Mouse (Mus musculus): ENCODE results near the gene Slc44a4. TPM values are rescaled to one million over a fixed set of nuclear protein-coding genes. Genes with fewer than 3 reads are reported as not detected.
"Not testable (repeated sequence)": the region's sequence is repeated elsewhere in the genome, so short reads cannot be mapped to it uniquely, and the experiment has no call there.

The Slc44a4 gene
- polyA plus RNA-seq, 1 experiment from 2014 or later = 0.68 TPM

DNA sequence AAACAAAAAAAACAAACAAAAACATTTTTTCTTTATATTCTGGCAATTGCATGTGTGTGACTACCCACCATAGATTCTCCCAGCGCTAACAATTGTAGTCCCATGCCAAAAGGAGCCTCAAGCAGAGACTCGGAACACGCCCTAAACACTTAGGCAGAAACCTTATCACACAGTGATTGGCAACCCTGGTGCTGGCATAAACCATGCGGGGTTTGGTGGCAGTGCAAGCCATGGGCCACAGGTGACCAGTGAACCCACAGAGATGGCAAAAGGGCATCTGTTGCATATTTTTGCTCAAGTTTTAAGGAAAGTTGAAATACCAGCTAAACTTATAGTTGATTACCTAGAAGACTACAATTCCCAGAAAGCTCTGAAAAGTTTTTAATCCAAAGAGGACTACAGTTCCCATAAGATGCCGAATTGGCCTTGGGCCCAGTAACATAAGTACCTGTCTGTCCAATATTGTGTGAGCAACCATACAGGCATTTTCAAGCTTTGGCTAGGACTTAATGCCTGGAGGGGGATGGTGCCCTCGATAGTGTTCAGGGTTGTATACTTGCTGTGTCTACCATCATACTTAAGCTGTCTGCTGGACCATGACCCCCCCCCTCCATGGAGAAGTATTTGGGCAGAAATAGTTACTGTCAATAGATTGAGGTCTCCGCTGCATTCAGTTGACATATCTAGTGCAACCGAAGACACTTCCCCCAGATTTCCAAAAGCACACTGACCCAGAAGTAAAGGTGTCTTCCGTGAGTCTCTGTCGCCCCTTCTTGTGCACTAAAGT, 16.7 kb upstream of the Slc44a4 start:
- WGBS = 9% methylated on average over 10 of the region's 10 CpGs
- Histone ChIP-seq H3K27ac (ENCODE audit: low read length) (peak overlapping the region; percentile 96), H3K4me1 (ENCODE audit: control insufficient read depth, insufficient read depth, low read length) (peaks cover 22% of the 10 kb centered on the region), H3K4me3 (ENCODE audit: low read length) (peak overlapping the region; percentile 91), H3K27me3 (ENCODE audit: control insufficient read depth, insufficient read depth, low read length) (no peaks in the 10 kb centered on the region), H3K36me3 (ENCODE audit: control insufficient read depth, insufficient read depth) (peaks cover 11% of the 10 kb centered on the region), H3K4me2 (ENCODE audit: low read depth, low read length) (peak overlapping the region; percentile 79), H3K9ac (ENCODE audit: low read length) (peak overlapping the region; percentile 91), H3K9me3 (replicated peaks; ENCODE audit: control insufficient read depth, low read length) (no peaks in the 10 kb centered on the region)
- no peak for ATAC-seq (replicated peaks; ENCODE audit: extremely low read depth, insufficient read depth, low FRiP score)

- WGBS = under 1% methylated on average over 30 of the region's 44 CpGs
- ATAC-seq (replicated peaks; ENCODE audit: extremely low read depth, insufficient read depth, low FRiP score) = peak; percentile 21
These were observed 16.1 kb upstream of the Slc44a4 start, which contains the start of the genes C2 and Ehmt2 for GRCm38 (mm10) chr17:34898160-34898586. Gene C2, minus strand, starts transcription at chr17:34898265. Gene Ehmt2, plus strand, starts transcription at chr17:34898469.

GRCm38 (mm10) chr17:34898706-34899052, 15.6 kb upstream of the Slc44a4 start:
- whole genome bisulfite sequencing = 0% methylated on average over 24 of the region's 47 CpGs
- peak overlapping the region; percentile 91 for H3K9ac ChIP-seq (ENCODE audit: low read length)
- peak overlapping the region; percentile 91 for H3K4me3 ChIP-seq (ENCODE audit: low read length)
- no peaks in the 10 kb centered on the region for H3K9me3 ChIP-seq (replicated peaks; ENCODE audit: control insufficient read depth, low read length)
- H3K36me3 ChIP-seq (ENCODE audit: control insufficient read depth, insufficient read depth) = peaks cover 21% of the 10 kb centered on the region
- H3K4me2 ChIP-seq (ENCODE audit: low read depth, low read length) = peak overlapping the region; percentile 79
- no peak for ATAC-seq (replicated peaks; ENCODE audit: extremely low read depth, insufficient read depth, low FRiP score)
- H3K27me3 ChIP-seq (ENCODE audit: control insufficient read depth, insufficient read depth, low read length) = no peaks in the 10 kb centered on the region
- peak overlapping the region; percentile 96 for H3K27ac ChIP-seq (ENCODE audit: low read length)
- H3K4me1 ChIP-seq (ENCODE audit: control insufficient read depth, insufficient read depth, low read length) = peaks cover 20% of the 10 kb centered on the region

More at GRCm38 (mm10) chr17:34898160-34898586, 16.1 kb upstream of the Slc44a4 start, which contains the start of the genes C2 and Ehmt2:
- no peaks in the 10 kb centered on the region for H3K9me3 ChIP-seq (replicated peaks; ENCODE audit: control insufficient read depth, low read length)
- peaks cover 22% of the 10 kb centered on the region for H3K4me1 ChIP-seq (ENCODE audit: control insufficient read depth, insufficient read depth, low read length)
- peak within 1 kb of the TSS; percentile 91 for H3K4me3 ChIP-seq (ENCODE audit: low read length)
- H3K4me2 ChIP-seq (ENCODE audit: low read depth, low read length) = peak within 1 kb of the TSS; percentile 79
- peak within 1 kb of the TSS; percentile 96 for H3K27ac ChIP-seq (ENCODE audit: low read length)
- H3K9ac ChIP-seq (ENCODE audit: low read length) = peak within 1 kb of the TSS; percentile 91
- H3K36me3 ChIP-seq (ENCODE audit: control insufficient read depth, insufficient read depth) = peaks cover 17% of the 10 kb centered on the region
- H3K27me3 ChIP-seq (ENCODE audit: control insufficient read depth, insufficient read depth, low read length) = no peaks in the 10 kb centered on the region

DNA sequence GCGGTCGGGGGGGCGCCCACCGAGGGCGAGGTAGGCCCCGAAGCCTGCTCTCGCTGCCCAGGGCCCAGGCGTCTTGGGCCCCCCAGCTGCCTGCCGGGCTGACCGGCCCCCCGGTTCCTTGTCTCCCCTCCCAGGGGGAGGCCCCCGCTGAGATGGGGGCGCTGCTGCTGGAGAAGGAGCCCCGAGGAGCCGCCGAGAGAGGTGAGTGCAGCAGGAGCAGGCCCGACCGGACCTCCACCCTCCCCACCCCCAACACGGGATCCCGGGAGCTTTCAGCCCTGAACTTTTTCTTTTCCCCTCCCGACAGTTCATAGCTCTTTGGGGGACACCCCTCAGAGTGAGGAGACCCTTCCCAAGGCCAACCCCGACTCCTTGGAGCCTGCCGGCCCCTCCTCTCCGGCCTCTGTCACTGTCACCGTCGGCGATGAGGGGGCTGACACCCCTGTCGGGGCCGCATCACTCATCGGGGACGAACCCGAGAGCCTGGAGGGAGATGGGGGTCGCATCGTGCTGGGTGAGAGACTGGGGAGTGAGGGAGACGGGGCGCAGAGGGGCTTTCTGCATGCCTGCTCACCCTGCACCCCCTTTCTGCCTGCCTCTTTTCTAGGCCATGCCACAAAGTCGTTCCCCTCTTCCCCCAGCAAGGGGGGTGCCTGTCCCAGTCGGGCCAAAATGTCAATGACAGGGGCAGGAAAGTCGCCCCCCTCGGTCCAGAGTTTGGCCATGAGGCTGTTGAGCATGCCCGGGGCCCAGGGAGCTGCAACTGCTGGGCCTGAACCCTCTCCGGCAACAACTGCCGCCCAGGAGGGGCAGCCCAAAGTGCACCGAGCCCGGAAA, 15.0 kb upstream of the Slc44a4 start:
- Histone ChIP-seq H3K27ac (ENCODE audit: low read length) (peak overlapping the region; percentile 96), H3K27me3 (ENCODE audit: control insufficient read depth, insufficient read depth, low read length) (no peaks in the 10 kb centered on the region), H3K4me3 (ENCODE audit: low read length) (peak overlapping the region; percentile 91), H3K4me2 (ENCODE audit: low read depth, low read length) (peak overlapping the region; percentile 79), H3K4me1 (ENCODE audit: control insufficient read depth, insufficient read depth, low read length) (peaks cover 20% of the 10 kb centered on the region), H3K9me3 (replicated peaks; ENCODE audit: control insufficient read depth, low read length) (no peaks in the 10 kb centered on the region), H3K36me3 (ENCODE audit: control insufficient read depth, insufficient read depth) (peaks cover 21% of the 10 kb centered on the region), H3K9ac (ENCODE audit: low read length) (peak overlapping the region; percentile 91)
- WGBS = under 1% methylated on average over 40 of the region's 45 CpGs
- no peak for ATAC-seq (replicated peaks; ENCODE audit: extremely low read depth, insufficient read depth, low FRiP score)

- peak overlapping the region; percentile 91 for H3K9ac ChIP-seq (ENCODE audit: low read length)
- H3K36me3 ChIP-seq (ENCODE audit: control insufficient read depth, insufficient read depth) = peaks cover 27% of the 10 kb centered on the region
- H3K27me3 ChIP-seq (ENCODE audit: control insufficient read depth, insufficient read depth, low read length) = no peaks in the 10 kb centered on the region
- WGBS = under 1% methylated on average over 5 of the region's 5 CpGs
- H3K4me2 ChIP-seq (ENCODE audit: low read depth, low read length) = peak overlapping the region; percentile 79
- peak overlapping the region; percentile 91 for H3K4me3 ChIP-seq (ENCODE audit: low read length)
- no peak for ATAC-seq (replicated peaks; ENCODE audit: extremely low read depth, insufficient read depth, low FRiP score)
- H3K27ac ChIP-seq (ENCODE audit: low read length) = peak overlapping the region; percentile 96
- H3K9me3 ChIP-seq (replicated peaks; ENCODE audit: control insufficient read depth, low read length) = no peaks in the 10 kb centered on the region
- peaks cover 20% of the 10 kb centered on the region for H3K4me1 ChIP-seq (ENCODE audit: control insufficient read depth, insufficient read depth, low read length)
These were observed 14.4 kb upstream of the Slc44a4 start for GRCm38 (mm10) chr17:34899890-34900243.

GRCm38 (mm10) chr17:34900826-34901225, 13.4 kb upstream of the Slc44a4 start:
- Histone ChIP-seq H3K36me3 (ENCODE audit: control insufficient read depth, insufficient read depth) (peaks cover 36% of the 10 kb centered on the region), H3K4me1 (ENCODE audit: control insufficient read depth, insufficient read depth, low read length) (peaks cover 17% of the 10 kb centered on the region)
- H3K4me3 ChIP-seq (ENCODE audit: low read length); H3K9me3 ChIP-seq (replicated peaks; ENCODE audit: control insufficient read depth, low read length); H3K4me2 ChIP-seq (ENCODE audit: low read depth, low read length); H3K9ac ChIP-seq (ENCODE audit: low read length); ATAC-seq (replicated peaks; ENCODE audit: extremely low read depth, insufficient read depth, low FRiP score); H3K27me3 ChIP-seq (ENCODE audit: control insufficient read depth, insufficient read depth, low read length); H3K27ac ChIP-seq (ENCODE audit: low read length): not testable (repeated sequence)

DNA sequence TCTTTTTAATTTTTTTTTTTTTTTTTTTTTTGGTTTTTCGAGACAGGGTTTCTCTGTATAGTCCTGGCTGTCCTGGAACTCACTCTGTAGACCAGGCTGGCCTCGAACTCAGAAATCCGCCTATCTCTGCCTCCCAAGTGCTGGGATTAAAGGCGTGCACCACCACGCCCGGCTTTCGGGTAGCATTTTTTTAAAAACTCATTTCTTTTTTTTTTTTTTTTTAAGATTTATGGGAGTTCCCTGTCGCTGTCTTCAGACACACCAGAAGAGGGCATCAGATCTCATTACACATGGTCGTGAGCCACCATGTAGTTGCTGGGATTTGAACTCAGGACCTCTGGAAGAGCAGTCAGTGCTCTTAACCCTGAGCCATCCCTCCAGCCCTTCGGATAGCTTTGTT, 12.3 kb upstream of the Slc44a4 start:
- Histone ChIP-seq H3K4me1 (ENCODE audit: control insufficient read depth, insufficient read depth, low read length) (peaks cover 13% of the 10 kb centered on the region), H3K36me3 (ENCODE audit: control insufficient read depth, insufficient read depth) (peaks cover 42% of the 10 kb centered on the region)
- WGBS = 91% methylated on average over 9 of the region's 10 CpGs
- H3K9me3 ChIP-seq (replicated peaks; ENCODE audit: control insufficient read depth, low read length); H3K4me2 ChIP-seq (ENCODE audit: low read depth, low read length); H3K27ac ChIP-seq (ENCODE audit: low read length); H3K27me3 ChIP-seq (ENCODE audit: control insufficient read depth, insufficient read depth, low read length); ATAC-seq (replicated peaks; ENCODE audit: extremely low read depth, insufficient read depth, low FRiP score); H3K9ac ChIP-seq (ENCODE audit: low read length); H3K4me3 ChIP-seq (ENCODE audit: low read length): not testable (repeated sequence)

- H3K9me3 ChIP-seq (replicated peaks; ENCODE audit: control insufficient read depth, low read length) = no peaks in the 10 kb centered on the region
- no peak overlapping the region for H3K27ac ChIP-seq (ENCODE audit: low read length)
- WGBS = 87% methylated on average over 9 of the region's 9 CpGs
- ATAC-seq (replicated peaks; ENCODE audit: extremely low read depth, insufficient read depth, low FRiP score) = no peak
- no peak overlapping the region for H3K4me3 ChIP-seq (ENCODE audit: low read length)
- peaks cover 6% of the 10 kb centered on the region for H3K4me1 ChIP-seq (ENCODE audit: control insufficient read depth, insufficient read depth, low read length)
- H3K27me3 ChIP-seq (ENCODE audit: control insufficient read depth, insufficient read depth, low read length) = no peaks in the 10 kb centered on the region
- peaks cover 51% of the 10 kb centered on the region for H3K36me3 ChIP-seq (ENCODE audit: control insufficient read depth, insufficient read depth)
- no peak overlapping the region for H3K9ac ChIP-seq (ENCODE audit: low read length)
- H3K4me2 ChIP-seq (ENCODE audit: low read depth, low read length) = no peak overlapping the region
These were observed 11.4 kb upstream of the Slc44a4 start for GRCm38 (mm10) chr17:34902895-34903294.

- 85% methylated on average over 10 of the region's 10 CpGs for WGBS
- Histone ChIP-seq H3K4me1 (ENCODE audit: control insufficient read depth, insufficient read depth, low read length) (peaks cover 3% of the 10 kb centered on the region; the same call in 1 of the 2 replicates), H3K27me3 (ENCODE audit: control insufficient read depth, insufficient read depth, low read length) (no peaks in the 10 kb centered on the region), H3K36me3 (ENCODE audit: control insufficient read depth, insufficient read depth) (peaks cover 69% of the 10 kb centered on the region), H3K9me3 (replicated peaks; ENCODE audit: control insufficient read depth, low read length) (no peaks in the 10 kb centered on the region), H3K9ac (ENCODE audit: low read length) (no peak overlapping the region), H3K4me2 (ENCODE audit: low read depth, low read length) (no peak overlapping the region), H3K27ac (ENCODE audit: low read length) (no peak overlapping the region), H3K4me3 (ENCODE audit: low read length) (no peak overlapping the region)
- no peak for ATAC-seq (replicated peaks; ENCODE audit: extremely low read depth, insufficient read depth, low FRiP score)
These were observed 3.3 kb upstream of the Slc44a4 start for GRCm38 (mm10) chr17:34910982-34911381.

Measured in heart, embryonic 16.5 days (tissue).